Mouse (Mus musculus) urinary bladder, adult 18-20 months (tissue): ENCODE measurements at regions not wholly inside any gene's neighbourhood (a gene's known extent, or its start where the extent isn't known, plus 50 kb on each side); places are given as distances from the start of the nearest gene placed in this dataset.

Experiments used
- DNase-seq, 2 experiments: peaks; one replicate each; pipeline ENCODE4 v3.0.0; 2022; ENCODE audit warnings: low spot score in 2 of 2, mixed read lengths in 2 of 2

DNA sequence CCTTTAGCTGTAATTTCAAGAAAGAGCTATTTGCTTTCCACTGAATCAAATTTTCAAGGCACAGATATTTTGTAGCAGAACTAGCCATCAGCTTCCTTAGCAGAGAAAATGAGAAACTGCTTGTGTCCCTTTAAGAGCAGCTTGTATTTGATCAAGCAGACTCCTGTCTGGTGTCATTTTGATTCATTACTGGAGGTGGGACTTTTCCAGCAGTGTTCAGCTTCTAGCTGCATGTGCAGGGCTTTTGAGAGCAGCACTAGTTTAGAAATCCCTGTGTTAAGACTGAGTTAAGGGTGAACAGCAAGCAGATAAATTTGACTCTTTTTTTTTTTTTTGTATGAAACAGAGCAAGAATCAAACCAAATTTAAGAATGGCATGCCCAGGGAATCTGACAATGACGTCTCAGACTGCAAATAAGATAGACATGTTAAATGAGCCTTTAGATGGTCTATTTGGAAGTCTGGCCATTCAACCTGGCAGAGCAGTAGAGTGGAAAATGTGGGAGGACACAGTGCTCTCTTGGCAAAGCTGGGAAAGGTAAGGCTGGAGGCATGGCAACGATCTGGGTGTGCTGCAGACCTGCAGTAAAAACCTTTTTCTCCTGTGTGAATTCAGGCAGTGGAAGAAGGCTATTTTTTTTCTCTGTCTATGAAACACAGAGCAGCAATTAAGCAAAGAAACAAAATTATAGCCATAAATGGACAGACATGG, 419.9 kb upstream of the Dmd start:
- DNase-seq: no peak

DNA sequence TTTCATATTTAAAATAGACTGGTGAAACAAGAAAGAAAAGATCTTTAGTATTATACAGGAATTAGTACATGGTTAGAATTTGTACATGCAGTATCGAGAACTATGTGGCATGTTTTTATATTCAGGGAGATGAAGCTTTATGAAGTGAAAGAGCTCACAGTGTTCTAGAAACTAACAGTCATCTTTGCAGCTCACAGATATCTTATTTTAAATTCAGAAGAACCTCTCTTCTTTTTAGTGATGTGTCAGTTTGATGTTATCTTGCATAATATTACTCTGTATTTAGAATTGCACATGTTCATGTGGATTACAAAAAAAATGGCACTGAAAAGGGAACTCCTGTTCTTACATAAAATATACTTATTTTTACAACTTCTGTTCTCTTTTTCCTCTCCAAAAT, 377.1 kb upstream of the Dmd start:
- DNase-seq: no peak

DNA sequence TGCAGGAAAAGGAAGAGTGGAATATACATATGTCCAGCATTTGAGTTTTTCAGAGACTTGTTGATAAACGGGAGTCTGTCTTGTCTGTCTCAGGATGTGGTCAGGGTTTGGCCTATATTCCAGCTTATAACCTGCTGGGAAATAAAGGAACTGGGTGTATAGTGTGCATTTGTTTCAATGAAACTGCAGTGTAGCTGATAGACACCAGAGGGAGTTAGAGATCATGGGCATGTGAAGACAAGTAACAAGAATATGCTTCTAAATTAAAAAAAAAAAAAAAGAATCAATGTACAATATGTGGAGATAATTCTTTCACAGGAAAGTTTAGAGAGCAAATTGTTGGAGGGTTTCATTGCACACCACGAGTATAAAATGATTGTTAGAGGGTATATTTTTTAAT, 335.3 kb upstream of the Dmd start:
- no peak for DNase-seq

DNA sequence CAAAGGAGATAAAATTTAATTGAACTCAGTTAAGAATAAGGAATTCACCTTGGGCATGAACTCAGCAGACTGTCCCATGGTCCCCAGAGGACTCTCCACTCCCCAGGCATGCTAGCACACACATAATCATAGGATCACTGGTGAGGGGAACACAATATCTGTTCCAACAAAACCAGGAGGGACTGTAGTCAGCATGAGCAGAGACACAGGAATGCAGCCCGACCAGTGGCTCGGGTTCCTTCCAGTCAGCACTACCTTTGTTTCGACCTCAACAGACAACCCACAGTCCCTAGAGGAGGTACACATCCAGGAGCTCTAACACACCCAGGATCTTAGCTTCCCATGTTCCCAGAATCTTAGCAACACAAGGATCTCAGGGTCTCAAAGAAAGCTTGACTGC, 298.3 kb upstream of the Dmd start:
- DNase-seq: peak in 1 of 2 experiments; percentile 5
